Mouse (Mus musculus) cortical plate, adult 2 months (tissue): Measurements from ENCODE around the gene Rassf3.

Experiments used
- CTCF ChIP-seq: fragments of 200-500 bp; IDR thresholded peaks from 2 replicates; pipeline ENCODE4 v1.5.1; 2011; ENCODE audit warnings: mild to moderate bottlenecking, control low read depth, low read length; ENCODE audit not compliant: insufficient read depth; ENCODE audit errors: extremely low read depth
- POLR2A ChIP-seq: fragments of 200-500 bp; IDR thresholded peaks from 2 replicates; pipeline ENCODE4 v1.6.1; 2011; ENCODE audit warnings: mild to moderate bottlenecking, low read length, control low read depth; ENCODE audit not compliant: insufficient read depth; ENCODE audit errors: extremely low read depth

DNA sequence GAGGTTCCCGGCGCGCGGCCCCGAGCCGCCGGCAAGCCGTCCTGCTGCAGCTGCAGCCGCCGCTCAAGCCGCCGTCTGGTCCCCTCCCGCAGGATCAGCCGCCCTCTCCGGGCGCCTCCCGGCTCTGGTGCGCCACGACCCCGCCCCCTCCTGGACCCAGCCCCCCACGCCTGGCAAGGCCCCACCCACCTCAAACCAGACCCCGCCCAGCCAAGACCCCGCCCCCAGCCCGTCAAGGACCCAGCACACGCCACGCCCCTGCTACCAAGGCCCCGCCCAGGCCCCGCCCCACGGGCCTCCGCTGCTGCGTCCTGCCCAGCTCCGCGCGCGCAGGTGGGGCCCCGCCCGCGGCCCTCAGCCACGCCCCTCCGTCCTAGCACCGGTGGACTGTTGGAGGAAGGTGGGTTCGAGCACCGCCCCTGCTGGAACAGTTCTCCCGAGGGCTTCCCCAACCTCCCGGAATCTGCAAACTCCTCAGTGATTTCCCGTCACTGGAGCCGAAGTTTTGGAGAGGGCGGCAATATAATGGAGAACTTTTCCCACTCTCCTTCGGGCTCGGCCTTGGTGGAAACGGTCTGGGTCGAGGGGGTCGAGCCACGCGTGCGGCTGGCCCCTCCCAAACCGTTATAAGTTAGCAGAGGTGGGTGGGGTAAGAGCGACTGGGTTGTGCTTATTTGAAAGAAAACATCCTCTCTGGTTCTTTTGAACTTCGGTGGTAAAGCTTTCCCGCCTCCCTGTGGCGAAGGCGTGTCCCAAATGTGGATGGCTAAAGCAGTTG is at the start of gene Rassf3:
- TF ChIP-seq POLR2A (peak; percentile 62; the same call in 1 of the 2 replicates), CTCF (no peak)
